Mouse (Mus musculus) myocyte (in vitro differentiated cells): ENCODE data around the gene Fut1.

Experiments
- POLR2A ChIP-seq: IDR thresholded peaks from one replicate; pipeline ENCODE4 v1.6.1; 2011; ENCODE audit warnings: low read depth, mild to moderate bottlenecking, control low read depth, moderate library complexity; ENCODE audit not compliant: insufficient read length
- POLR2AphosphoS2 ChIP-seq: IDR thresholded peaks from one replicate; pipeline ENCODE4 v1.6.1; 2011; ENCODE audit warnings: low read depth, control low read depth; ENCODE audit not compliant: insufficient read length
- TCF12 ChIP-seq: IDR thresholded peaks from one replicate; pipeline ENCODE4 v1.6.1; 2011; ENCODE audit warnings: mild to moderate bottlenecking, control low read depth; ENCODE audit not compliant: poor library complexity, insufficient read depth, severe bottlenecking
- USF1 ChIP-seq: IDR thresholded peaks from one replicate; pipeline ENCODE4 v1.6.1; 2011; ENCODE audit warnings: low read depth, mild to moderate bottlenecking, control low read depth, moderate library complexity

- no peak for TF ChIP-seq POLR2A
- no peak for TF ChIP-seq TCF12
- no peak for TF ChIP-seq USF1
- no peak for TF ChIP-seq POLR2AphosphoS2
These were observed 27.2 kb upstream of the Fut1 start for GRCm38 (mm10) chr7:45589898-45590297.
